In genomic region chr9:50000497-50001404, GRCm38 (mm10) we compare ENCODE assay signal across 9 mouse cellular contexts.
DNase-seq lines count a peak whose midpoint lies in the region; ATAC-seq lines count a peak whose summit lies in the region.
"Had no signal": no experiment of that assay in that cellular context is flagged by ENCODE, and none has a peak within 500 bp of the region (broad histone marks: within the 10 kb centered on the region; RNA-seq: fewer than 3 reads in every experiment).

No protein-coding gene starts in this region.

- peaks cover 2% of the 10 kb centered on the region; the same call in 1 of the 2 replicates for H3K9me3 ChIP-seq in heart, embryonic 10.5 days
- peaks cover 4% of the 10 kb centered on the region for H3K9me3 ChIP-seq in kidney, embryonic 15.5 days (replicated peaks)

- peaks cover 11% of the 10 kb centered on the region for H3K4me1 ChIP-seq in heart, embryonic 10.5 days
- peaks cover 31% of the 10 kb centered on the region for H3K4me1 ChIP-seq in kidney, embryonic 15.5 days

- ATAC-seq in kidney, embryonic 15.5 days (replicated peaks; ENCODE audit: low FRiP score): peak; percentile 62; the same call in 1 of the 2 replicates

- no peak overlapping the region for H3K4me2 ChIP-seq in kidney, embryonic 15.5 days
- H3K4me2 ChIP-seq: midbrain, embryonic 12.5 days had no signal

- intact Hi-C loops in gastrocnemius, postnatal 36 days (cut with DNase I): loop anchor here (5.0 kb wide), 1 partner anchor 383 kb away; no protein-coding TSS in a partner anchor

- peak; percentile 17 to 29 for DNase-seq in heart, adult 18-20 months
- DNase-seq in heart, embryonic 10.5 days (ENCODE audit: low spot score): no peak
- DNase-seq in Muller cell, postnatal 12 days (ENCODE audit: inconsistent ontology term): peak; percentile 78
- peak; percentile 18 to 30 for DNase-seq in gastrocnemius, postnatal 36 days
- no peak for DNase-seq in adipocyte (ENCODE audit: low spot score)
- DNase-seq in urinary bladder, postnatal 10 days (ENCODE audit: low spot score): no peak
- DNase-seq in thymus, postnatal 10 days (ENCODE audit: low spot score in 2 of 2): no peak

- H3K27me3 ChIP-seq in heart, embryonic 10.5 days (ENCODE audit: insufficient read depth, poor library complexity, severe bottlenecking): no peaks in the 10 kb centered on the region
- no peaks in the 10 kb centered on the region for H3K27me3 ChIP-seq in kidney, embryonic 15.5 days
- H3K27me3 ChIP-seq: midbrain, embryonic 12.5 days had no signal

- 75% methylated on average over 13 of the region's 13 CpGs for WGBS in heart, embryonic 10.5 days
- WGBS in kidney, embryonic 15.5 days: 52% methylated on average over 13 of the region's 13 CpGs

- H3K4me3 ChIP-seq in heart, embryonic 10.5 days: no peak overlapping the region
- H3K4me3 ChIP-seq in kidney, embryonic 15.5 days (replicated peaks): no peak overlapping the region
- H3K4me3 ChIP-seq: midbrain, embryonic 12.5 days had no signal

- H3K27ac ChIP-seq in heart, embryonic 10.5 days: no peak overlapping the region
- peak overlapping the region; percentile 41 for H3K27ac ChIP-seq in kidney, embryonic 15.5 days
- H3K27ac ChIP-seq: midbrain, embryonic 12.5 days had no signal

- no peak overlapping the region for H3K9ac ChIP-seq in kidney, embryonic 15.5 days
- H3K9ac ChIP-seq: midbrain, embryonic 12.5 days had no signal

- H3K36me3 ChIP-seq in heart, embryonic 10.5 days: no peaks in the 10 kb centered on the region
- no peaks in the 10 kb centered on the region for H3K36me3 ChIP-seq in kidney, embryonic 15.5 days
- H3K36me3 ChIP-seq: midbrain, embryonic 12.5 days had no signal

Comparison
In these comparisons a context has a peak if more than half of its experiments do, and no peak if none do; other contexts are left out.
1. DNase-seq: peak in heart, adult 18-20 months (2 of 2), Muller cell, postnatal 12 days (single experiment) and gastrocnemius, postnatal 36 days (2 of 2); none in heart, embryonic 10.5 days (single experiment), adipocyte (single experiment), urinary bladder, postnatal 10 days (single experiment) and thymus, postnatal 10 days (0 of 2).